8 mouse cellular contexts compared by ENCODE assay signal in genomic region chr3:87907906-87908305, GRCm38 (mm10). TPM values are rescaled to one million over a fixed set of nuclear protein-coding genes. Genes with fewer than 3 reads are reported as not detected.
DNase-seq lines count a peak whose midpoint lies in the region; ATAC-seq and TF ChIP-seq lines count a peak whose summit lies in the region.

No protein-coding gene starts in this region.

- no peak overlapping the region for H3K27ac ChIP-seq in spleen, adult 2 months (ENCODE audit: insufficient read depth, low read length)
- H3K27ac ChIP-seq in forebrain, embryonic 16.5 days (ENCODE audit: low read length) = peak overlapping the region; percentile 47; the same call in 1 of the 2 replicates
- peak overlapping the region; percentile 96; the same call in 1 of the 2 replicates for H3K27ac ChIP-seq in limb, embryonic 11.5 days (replicated peaks; ENCODE audit: low read depth, low read length)
- H3K27ac ChIP-seq in stomach, embryonic 15.5 days = peak overlapping the region; percentile 97

- no peak for ATAC-seq in forebrain, embryonic 16.5 days
- ATAC-seq in limb, embryonic 11.5 days (ENCODE audit: insufficient number of reproducible peaks, low FRiP score, low TSS enrichment, low read depth) = no peak
- ATAC-seq in stomach, embryonic 15.5 days (ENCODE audit: insufficient read depth, low FRiP score, low read depth) = no peak

- peak overlapping the region; percentile 97 for H3K9ac ChIP-seq in forebrain, embryonic 16.5 days (replicated peaks; ENCODE audit: low read depth, low read length)
- peak overlapping the region; percentile 99 for H3K9ac ChIP-seq in limb, embryonic 11.5 days (ENCODE audit: low read length)
- peak overlapping the region; percentile 82 for H3K9ac ChIP-seq in stomach, embryonic 15.5 days

- peak overlapping the region; percentile 93 for H3K4me2 ChIP-seq in forebrain, embryonic 16.5 days (ENCODE audit: low read length)
- H3K4me2 ChIP-seq in limb, embryonic 11.5 days (ENCODE audit: low read depth, severe bottlenecking) = peak overlapping the region; percentile 86
- H3K4me2 ChIP-seq in stomach, embryonic 15.5 days = peak overlapping the region; percentile 77

- H3K9me3 ChIP-seq in forebrain, embryonic 16.5 days (ENCODE audit: control insufficient read depth, low read length) = no peaks in the 10 kb centered on the region
- H3K9me3 ChIP-seq in limb, embryonic 11.5 days (ENCODE audit: control insufficient read depth, low read length) = no peaks in the 10 kb centered on the region
- no peaks in the 10 kb centered on the region for H3K9me3 ChIP-seq in stomach, embryonic 15.5 days

- intact Hi-C loops in left cerebral cortex, postnatal 36 days (cut with DNase I) = no loop called here

- DNase-seq in spleen, adult 2 months (ENCODE audit: low read depth in 1 of 2, low spot score in 2 of 2) = no peak
- DNase-seq in spleen, postnatal 36 days (ENCODE audit: low spot score in 2 of 2) = no peak
- DNase-seq in limb, embryonic 11.5 days (ENCODE audit: low spot score) = no peak
- no peak for DNase-seq in retina, embryonic 14.5 days (ENCODE audit: low spot score)
- DNase-seq in left cerebral cortex, postnatal 36 days (ENCODE audit: low spot score in 2 of 2) = no peak
- DNase-seq in adrenal gland, postnatal 25 days = no peak

- no peak for TF ChIP-seq POLR2A in spleen, adult 2 months (IDR thresholded peaks at IDR 0.05; ENCODE audit: low read depth, low read length)

- no peak for TF ChIP-seq CTCF in spleen, adult 2 months (IDR thresholded peaks at IDR 0.05; ENCODE audit: extremely low read depth, insufficient read depth, insufficient read length, insufficient replicate concordance)

- H3K4me1 ChIP-seq in spleen, adult 2 months (ENCODE audit: control insufficient read depth, insufficient read depth, insufficient read length) = peaks cover 16% of the 10 kb centered on the region; the same call in 1 of the 2 replicates
- peaks cover 40% of the 10 kb centered on the region for H3K4me1 ChIP-seq in forebrain, embryonic 16.5 days (replicated peaks; ENCODE audit: control insufficient read depth, insufficient read depth, low read length)
- peaks cover 28% of the 10 kb centered on the region for H3K4me1 ChIP-seq in limb, embryonic 11.5 days (ENCODE audit: control insufficient read depth, insufficient read depth, low read length)
- H3K4me1 ChIP-seq in stomach, embryonic 15.5 days = peaks cover 37% of the 10 kb centered on the region

- whole genome bisulfite sequencing in spleen, adult 2 months = 3% methylated on average over 1 of the region's 1 CpGs
- WGBS in forebrain, embryonic 16.5 days = 17% methylated on average over 1 of the region's 1 CpGs
- 0% methylated on average over 1 of the region's 1 CpGs for WGBS in limb, embryonic 11.5 days
- WGBS in stomach, embryonic 15.5 days = 0% methylated on average over 1 of the region's 1 CpGs

- H3K36me3 ChIP-seq in spleen, adult 2 months (ENCODE audit: control insufficient read depth, insufficient read depth, low read length) = no peaks in the 10 kb centered on the region
- H3K36me3 ChIP-seq in forebrain, embryonic 16.5 days (ENCODE audit: control insufficient read depth, insufficient read depth) = no peaks in the 10 kb centered on the region
- H3K36me3 ChIP-seq in limb, embryonic 11.5 days (ENCODE audit: control insufficient read depth, insufficient read depth, low read length) = peaks cover under 1% of the 10 kb centered on the region; the same call in 1 of the 2 replicates
- 0 out of 2 replicates have a peak, but pooled peaks cover 1% of the 10 kb centered on the region for H3K36me3 ChIP-seq in stomach, embryonic 15.5 days

- peak overlapping the region; percentile 96; the same call in 1 of the 2 replicates for H3K4me3 ChIP-seq in spleen, adult 2 months (ENCODE audit: extremely low read depth, insufficient read depth, insufficient read length)
- H3K4me3 ChIP-seq in forebrain, embryonic 16.5 days (replicated peaks; ENCODE audit: low read length) = peak overlapping the region; percentile 99
- H3K4me3 ChIP-seq in limb, embryonic 11.5 days (ENCODE audit: low read depth, low read length) = peak overlapping the region; percentile 99
- peak overlapping the region; percentile 87 for H3K4me3 ChIP-seq in stomach, embryonic 15.5 days (replicated peaks)

- H3K27me3 ChIP-seq in spleen, adult 2 months (ENCODE audit: control insufficient read depth, insufficient read depth, low read length) = no peaks in the 10 kb centered on the region
- H3K27me3 ChIP-seq in forebrain, embryonic 16.5 days (replicated peaks; ENCODE audit: control insufficient read depth, insufficient read depth, low read length) = no peaks in the 10 kb centered on the region
- no peaks in the 10 kb centered on the region for H3K27me3 ChIP-seq in limb, embryonic 11.5 days (ENCODE audit: control insufficient read depth, insufficient read depth, low read length)
- no peaks in the 10 kb centered on the region for H3K27me3 ChIP-seq in stomach, embryonic 15.5 days (replicated peaks)

RNA-seq across cellular contexts. Expression of gene Hdgf, which starts 1.8 kb away (rescaled TPM):
- 43.6 and 50.0 TPM in 2 replicates for polyA plus RNA-seq in spleen, adult 2 months (2012; rRNA removed)
- polyA plus RNA-seq in forebrain, embryonic 16.5 days (2015; fragmentation: Nextera tagmentation; extraction: Ambion mirVana) = 186 and 212 TPM in 2 replicates
- polyA plus RNA-seq in limb, embryonic 11.5 days (2014; fragmentation: Nextera tagmentation; extraction: Ambion mirVana) = 305 and 311 TPM in 2 replicates
- polyA plus RNA-seq in stomach, embryonic 15.5 days (2015; fragmentation: Nextera tagmentation; extraction: Ambion mirVana) = 238 and 249 TPM in 2 replicates
- 100 to 1,000 TPM; 150 to 153 TPM for total RNA-seq in left cerebral cortex, postnatal 36 days (2021)
- total RNA-seq in adrenal gland, postnatal 25 days (2021) = 173 and 198 TPM in 2 replicates

RNA-seq across cellular contexts. Expression of gene Mrpl24, which starts 11.4 kb away (rescaled TPM):
- 24.3 and 34.6 TPM in 2 replicates for polyA plus RNA-seq in spleen, adult 2 months (2012; rRNA removed)
- polyA plus RNA-seq in forebrain, embryonic 16.5 days (2015; fragmentation: Nextera tagmentation; extraction: Ambion mirVana) = 63.4 and 64.3 TPM in 2 replicates
- 76.2 and 76.8 TPM in 2 replicates for polyA plus RNA-seq in limb, embryonic 11.5 days (2014; fragmentation: Nextera tagmentation; extraction: Ambion mirVana)
- 76.4 and 78.2 TPM in 2 replicates for polyA plus RNA-seq in stomach, embryonic 15.5 days (2015; fragmentation: Nextera tagmentation; extraction: Ambion mirVana)
- total RNA-seq in left cerebral cortex, postnatal 36 days (2021) = 10 to 100 TPM; 44.6 to 54.9 TPM
- 113 and 156 TPM in 2 replicates for total RNA-seq in adrenal gland, postnatal 25 days (2021)

RNA-seq across cellular contexts. Expression of gene Isg20l2, which starts 22.2 kb away (rescaled TPM):
- polyA plus RNA-seq in spleen, adult 2 months (2012; rRNA removed) = 14.3 and 17.4 TPM in 2 replicates
- polyA plus RNA-seq in forebrain, embryonic 16.5 days (2015; fragmentation: Nextera tagmentation; extraction: Ambion mirVana) = 43.5 and 49.4 TPM in 2 replicates
- 51.7 and 67.0 TPM in 2 replicates for polyA plus RNA-seq in limb, embryonic 11.5 days (2014; fragmentation: Nextera tagmentation; extraction: Ambion mirVana)
- 45.8 and 48.1 TPM in 2 replicates for polyA plus RNA-seq in stomach, embryonic 15.5 days (2015; fragmentation: Nextera tagmentation; extraction: Ambion mirVana)
- total RNA-seq in left cerebral cortex, postnatal 36 days (2021) = 10 to 100 TPM; 12.9 to 14.3 TPM
- total RNA-seq in adrenal gland, postnatal 25 days (2021) = 22.7 and 22.8 TPM in 2 replicates

RNA-seq across cellular contexts. Expression of gene Prcc, which starts 22.5 kb away (rescaled TPM):
- 23.3 and 23.4 TPM in 2 replicates for polyA plus RNA-seq in spleen, adult 2 months (2012; rRNA removed)
- polyA plus RNA-seq in forebrain, embryonic 16.5 days (2015; fragmentation: Nextera tagmentation; extraction: Ambion mirVana) = 13.8 and 16.4 TPM in 2 replicates
- 24.1 and 24.4 TPM in 2 replicates for polyA plus RNA-seq in limb, embryonic 11.5 days (2014; fragmentation: Nextera tagmentation; extraction: Ambion mirVana)
- polyA plus RNA-seq in stomach, embryonic 15.5 days (2015; fragmentation: Nextera tagmentation; extraction: Ambion mirVana) = 11.3 and 12.7 TPM in 2 replicates
- 10 to 100 TPM; 59.8 to 63.6 TPM for total RNA-seq in left cerebral cortex, postnatal 36 days (2021)
- 55.3 and 56.1 TPM in 2 replicates for total RNA-seq in adrenal gland, postnatal 25 days (2021)

RNA-seq across cellular contexts. Expression of gene Rrnad1, which starts 22.6 kb away (rescaled TPM):
- 35.6 and 36.7 TPM in 2 replicates for polyA plus RNA-seq in spleen, adult 2 months (2012; rRNA removed)
- 18.4 and 23.5 TPM in 2 replicates for polyA plus RNA-seq in forebrain, embryonic 16.5 days (2015; fragmentation: Nextera tagmentation; extraction: Ambion mirVana)
- 17.2 and 19.5 TPM in 2 replicates for polyA plus RNA-seq in limb, embryonic 11.5 days (2014; fragmentation: Nextera tagmentation; extraction: Ambion mirVana)
- polyA plus RNA-seq in stomach, embryonic 15.5 days (2015; fragmentation: Nextera tagmentation; extraction: Ambion mirVana) = 16.2 and 17.6 TPM in 2 replicates
- total RNA-seq in left cerebral cortex, postnatal 36 days (2021) = 10 to 100 TPM; 16.4 to 23.9 TPM
- total RNA-seq in adrenal gland, postnatal 25 days (2021) = 17.9 and 24.1 TPM in 2 replicates
